Mouse (Mus musculus) lung, embryonic 15.5 days (tissue): ENCODE data around the gene Cbx3. TPM values are rescaled to one million over a fixed set of nuclear protein-coding genes. Genes with fewer than 3 reads are reported as not detected.
A peak's percentile ranks its signal among the peaks of the same experiment; 100 is the strongest.

Source experiments
- ATAC-seq: fragments of 200-750 bp; cut with Nextera tagmentation; 2 replicates; pipeline ENCODE4 v1.8.0; 2017; ENCODE audit warnings: moderate number of reproducible peaks, borderline replicate concordance; ENCODE audit not compliant: low FRiP score, low TSS enrichment; ENCODE audit errors: extremely low read depth
- H3K27ac ChIP-seq: fragments of 300-500 bp; sonication (generic); 2 replicates; pipeline ENCODE4 v1.5.1; 2015; ENCODE audit warnings: moderate library complexity, mild to moderate bottlenecking, inconsistent platforms
- H3K27me3 ChIP-seq: fragments of 300-500 bp; sonication (generic); 2 replicates; pipeline ENCODE4 v1.6.1; 2015; ENCODE audit warnings: inconsistent platforms
- H3K36me3 ChIP-seq: fragments of 300-500 bp; sonication (generic); 2 replicates; pipeline ENCODE4 v1.6.1; 2015; ENCODE audit warnings: inconsistent platforms
- H3K4me1 ChIP-seq: fragments of 300-500 bp; sonication (generic); 2 replicates; pipeline ENCODE4 v1.6.1; 2015; ENCODE audit warnings: inconsistent platforms
- H3K4me2 ChIP-seq: fragments of 300-500 bp; sonication (generic); 2 replicates; pipeline ENCODE4 v1.6.1; 2015; ENCODE audit warnings: inconsistent platforms, mild to moderate bottlenecking, moderate library complexity
- H3K4me3 ChIP-seq: fragments of 300-500 bp; sonication (generic); 2 replicates; pipeline ENCODE4 v1.5.1; 2015; ENCODE audit warnings: mild to moderate bottlenecking, inconsistent platforms
- H3K9ac ChIP-seq: fragments of 300-500 bp; sonication (generic); 2 replicates; pipeline ENCODE4 v1.6.1; 2015; ENCODE audit warnings: inconsistent platforms
- H3K9me3 ChIP-seq: fragments of 300-500 bp; sonication (generic); 2 replicates; pipeline ENCODE4 v1.6.1; 2016; ENCODE audit warnings: inconsistent platforms
- WGBS: fragments of 180-500 bp; shearing (Covaris S2); methylation state at CpG from one replicate; pipeline ENCODE4 v1.1.7; 2015; 5-methylcytosine and 5-hydroxymethylcytosine counted together
- polyA plus RNA-seq: library from polyadenylated mRNA; unstranded; fragments of >200 nt; fragmentation: Nextera tagmentation; extraction: Ambion mirVana; gene quantifications from 2 replicates; pipeline ENCODE4 v1.2.1, GENCODE M21; 2015

Gene Cbx3
- polyA plus RNA-seq, 1 experiment from 2014 or later: 501 TPM

DNA sequence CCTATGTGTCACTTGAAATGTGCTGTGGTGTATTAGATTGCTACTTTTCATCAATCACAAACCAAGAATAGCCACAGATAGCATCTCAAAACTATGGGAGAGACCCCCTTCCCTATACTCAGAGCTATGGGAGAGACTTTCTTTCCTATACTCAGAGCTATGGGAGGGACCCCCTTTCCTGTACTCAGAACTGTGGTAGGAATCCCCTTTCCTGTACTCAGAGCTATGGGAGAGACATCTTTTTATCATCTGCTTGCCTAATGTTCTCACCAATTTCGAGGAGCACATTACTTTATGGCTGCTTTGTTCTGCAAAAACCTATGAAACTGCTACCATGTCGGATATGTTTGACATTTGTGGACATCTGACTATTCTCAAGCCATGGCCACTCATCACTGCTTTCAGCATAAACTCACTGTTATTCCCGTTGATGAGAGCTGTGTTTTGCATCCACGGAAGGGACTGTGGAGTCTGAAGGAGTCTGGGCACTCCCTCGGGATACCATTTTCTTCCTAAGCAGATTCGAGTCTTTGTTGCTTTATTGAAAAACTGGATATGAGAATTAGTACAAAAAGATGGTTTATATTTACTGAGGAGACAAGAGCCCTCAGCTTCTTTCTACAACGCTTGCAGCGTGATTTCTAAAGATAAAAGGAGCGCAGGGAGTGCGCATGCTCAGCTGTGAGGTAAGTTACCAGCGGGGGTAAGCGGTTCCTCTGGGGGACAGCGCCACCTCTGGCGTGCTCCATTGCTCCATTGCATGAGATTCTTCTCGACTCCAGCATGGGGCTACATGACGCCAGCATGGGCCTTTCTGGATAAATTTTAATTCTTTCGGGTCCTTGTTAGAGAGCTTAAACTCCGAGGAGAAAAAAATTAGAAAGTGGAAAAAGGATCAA, 38.8 kb downstream of the Cbx3 start:
- peak overlapping the region; percentile 55 for H3K4me2 ChIP-seq
- H3K27ac ChIP-seq: no peak overlapping the region
- H3K9me3 ChIP-seq: no peaks in the 10 kb centered on the region
- no peak overlapping the region for H3K9ac ChIP-seq
- no peaks in the 10 kb centered on the region for H3K27me3 ChIP-seq
- H3K36me3 ChIP-seq: no peaks in the 10 kb centered on the region
- WGBS: 22% methylated on average over 18 of the region's 18 CpGs
- ATAC-seq: no peak
- peak overlapping the region; percentile 24 for H3K4me3 ChIP-seq
- no peaks in the 10 kb centered on the region for H3K4me1 ChIP-seq

DNA sequence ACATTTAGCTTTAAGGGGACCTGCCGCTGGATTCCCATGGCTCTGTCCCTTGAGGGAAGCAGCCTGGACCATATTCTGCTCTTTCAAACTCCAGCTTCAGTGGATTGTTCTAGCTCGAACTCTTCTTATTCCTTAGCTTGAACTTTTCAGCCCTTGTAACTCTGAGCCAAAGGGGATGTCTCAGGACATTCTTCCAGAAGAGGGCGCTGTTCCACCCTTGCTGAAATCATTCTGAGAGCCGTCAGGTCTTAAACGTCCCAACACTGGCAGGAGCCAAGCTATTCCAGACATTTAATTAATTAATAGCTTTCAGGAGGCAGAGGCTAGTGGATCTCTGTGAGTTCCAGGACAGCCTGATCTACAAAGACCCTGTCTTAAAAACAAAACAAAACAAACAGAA, 39.9 kb downstream of the Cbx3 start:
- Histone ChIP-seq H3K36me3 (no peaks in the 10 kb centered on the region), H3K4me3 (no peak overlapping the region), H3K9ac (no peak overlapping the region), H3K27ac (no peak overlapping the region), H3K9me3 (no peaks in the 10 kb centered on the region), H3K4me2 (no peak overlapping the region), H3K27me3 (no peaks in the 10 kb centered on the region), H3K4me1 (no peaks in the 10 kb centered on the region)
- 33% methylated on average over 5 of the region's 5 CpGs for WGBS
- ATAC-seq: no peak

- no peak for ATAC-seq
- Histone ChIP-seq H3K4me2 (no peak overlapping the region), H3K4me1 (no peaks in the 10 kb centered on the region), H3K4me3 (no peak overlapping the region), H3K9me3 (no peaks in the 10 kb centered on the region), H3K36me3 (no peaks in the 10 kb centered on the region), H3K27me3 (no peaks in the 10 kb centered on the region), H3K27ac (no peak overlapping the region), H3K9ac (no peak overlapping the region)
- 52% methylated on average over 1 of the region's 1 CpGs for WGBS
Measured at GRCm38 (mm10) chr6:51510946-51511345, 40.8 kb downstream of the Cbx3 start.

- 79% methylated on average over 3 of the region's 3 CpGs for WGBS
- no peaks in the 10 kb centered on the region for H3K4me1 ChIP-seq
Measured at GRCm38 (mm10) chr6:51513745-51514144, 43.6 kb downstream of the Cbx3 start.

GRCm38 (mm10) chr6:51514860-51515259, 44.7 kb downstream of the Cbx3 start:
- ATAC-seq: no peak

More at GRCm38 (mm10) chr6:51513745-51514144, 43.6 kb downstream of the Cbx3 start:
- Histone ChIP-seq H3K4me3 (no peak overlapping the region), H3K9ac (no peak overlapping the region), H3K27ac (no peak overlapping the region), H3K36me3 (no peaks in the 10 kb centered on the region), H3K27me3 (no peaks in the 10 kb centered on the region), H3K9me3 (no peaks in the 10 kb centered on the region), H3K4me2 (no peak overlapping the region)
- ATAC-seq: no peak

GRCm38 (mm10) chr6:51523310-51523709, 53.1 kb downstream of the Cbx3 start:
- 14% methylated on average over 5 of the region's 5 CpGs for WGBS
- Histone ChIP-seq H3K4me1 (peaks cover 10% of the 10 kb centered on the region; the same call in 1 of the 2 replicates), H3K36me3 (no peaks in the 10 kb centered on the region), H3K9me3 (no peaks in the 10 kb centered on the region), H3K27me3 (no peaks in the 10 kb centered on the region), H3K4me3 (peak overlapping the region; percentile 67), H3K9ac (no peak overlapping the region), H3K4me2 (peak overlapping the region; percentile 96), H3K27ac (no peak overlapping the region)
- no peak for ATAC-seq

More at GRCm38 (mm10) chr6:51514860-51515259, 44.7 kb downstream of the Cbx3 start:
- no peak overlapping the region for H3K27ac ChIP-seq
- no peak overlapping the region for H3K4me3 ChIP-seq
- H3K4me1 ChIP-seq: no peaks in the 10 kb centered on the region
- H3K9me3 ChIP-seq: no peaks in the 10 kb centered on the region
- H3K36me3 ChIP-seq: no peaks in the 10 kb centered on the region
- H3K9ac ChIP-seq: no peak overlapping the region
- 88% methylated on average over 7 of the region's 7 CpGs for WGBS
- no peaks in the 10 kb centered on the region for H3K27me3 ChIP-seq
- H3K4me2 ChIP-seq: no peak overlapping the region

GRCm38 (mm10) chr6:51523807-51524320, 53.7 kb downstream of the Cbx3 start, which contains the start of gene Snx10:
Gene Snx10 (plus strand): TSS chr6:51523901.
- Histone ChIP-seq H3K4me1 (peaks cover 10% of the 10 kb centered on the region; the same call in 1 of the 2 replicates), H3K9ac (peak within 1 kb of the TSS; percentile 55), H3K27ac (no peak within 1 kb of the TSS), H3K36me3 (no peaks in the 10 kb centered on the region), H3K27me3 (no peaks in the 10 kb centered on the region), H3K9me3 (no peaks in the 10 kb centered on the region), H3K4me2 (peak within 1 kb of the TSS; percentile 96), H3K4me3 (peak within 1 kb of the TSS; percentile 67)
- no peak for ATAC-seq
- WGBS: under 1% methylated on average over 47 of the region's 47 CpGs

- no peaks in the 10 kb centered on the region for H3K27me3 ChIP-seq
- H3K4me3 ChIP-seq: peak overlapping the region; percentile 67
- H3K4me2 ChIP-seq: peak overlapping the region; percentile 96
- H3K9ac ChIP-seq: peak overlapping the region; percentile 55
- no peak for ATAC-seq
- no peaks in the 10 kb centered on the region for H3K36me3 ChIP-seq
- WGBS: under 1% methylated on average over 21 of the region's 21 CpGs
- peaks cover 10% of the 10 kb centered on the region; the same call in 1 of the 2 replicates for H3K4me1 ChIP-seq
- H3K27ac ChIP-seq: no peak overlapping the region
- H3K9me3 ChIP-seq: no peaks in the 10 kb centered on the region
Measured at GRCm38 (mm10) chr6:51524321-51524931, 54.3 kb downstream of the Cbx3 start.

- H3K4me1 ChIP-seq: peaks cover 10% of the 10 kb centered on the region; the same call in 1 of the 2 replicates
- ATAC-seq: no peak
- H3K27ac ChIP-seq: no peak overlapping the region
- no peaks in the 10 kb centered on the region for H3K9me3 ChIP-seq
- H3K9ac ChIP-seq: no peak overlapping the region
- WGBS: 33% methylated on average over 5 of the region's 5 CpGs
- H3K4me3 ChIP-seq: peak overlapping the region; percentile 67
- no peaks in the 10 kb centered on the region for H3K27me3 ChIP-seq
- peak overlapping the region; percentile 96 for H3K4me2 ChIP-seq
- H3K36me3 ChIP-seq: no peaks in the 10 kb centered on the region
Measured at GRCm38 (mm10) chr6:51525001-51525400, 54.8 kb downstream of the Cbx3 start.

DNA sequence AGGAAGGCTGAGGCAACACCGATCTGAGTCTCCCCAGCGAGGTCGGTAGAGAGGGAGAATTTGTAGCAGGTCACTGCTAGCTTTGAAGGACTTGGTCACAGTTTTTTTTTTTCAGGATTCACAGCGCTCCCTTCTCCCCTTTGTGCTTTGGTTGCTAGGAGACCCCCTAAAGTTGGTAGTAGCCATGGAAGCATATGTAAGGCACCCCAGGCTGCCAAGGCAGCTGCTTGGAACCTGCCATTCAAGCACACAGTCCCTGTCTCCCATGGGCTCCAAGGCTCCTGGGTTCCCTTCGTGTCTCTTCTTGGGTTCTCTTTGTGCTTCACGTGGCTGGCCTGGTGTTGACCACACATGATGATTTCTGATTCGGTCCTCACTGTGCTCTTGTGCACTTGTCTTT, 59.3 kb downstream of the Cbx3 start:
- Histone ChIP-seq H3K4me3 (no peak overlapping the region), H3K9ac (no peak overlapping the region), H3K36me3 (no peaks in the 10 kb centered on the region), H3K27me3 (no peaks in the 10 kb centered on the region), H3K9me3 (no peaks in the 10 kb centered on the region), H3K27ac (no peak overlapping the region), H3K4me1 (peaks cover 7% of the 10 kb centered on the region; the same call in 1 of the 2 replicates), H3K4me2 (no peak overlapping the region)
- 69% methylated on average over 7 of the region's 7 CpGs for WGBS
- ATAC-seq: no peak
